Mouse (Mus musculus) megakaryocyte-erythroid progenitor cell, adult 5-6 weeks (primary cell): ENCODE results near the gene Stt3a. TPM values are rescaled to one million over a fixed set of nuclear protein-coding genes. Genes with fewer than 3 reads are reported as not detected.

ENCODE experiments used
- ATAC-seq: replicated peaks from 2 replicates; pipeline ENCODE4 v1.8.0; 2016; ENCODE audit warnings: mild to moderate bottlenecking, inconsistent platforms; ENCODE audit not compliant: severe bottlenecking, poor library complexity, low FRiP score, low TSS enrichment
- total RNA-seq, 2 experiments: library from RNA; stranded (forward) in 1 of 2; stranded (reverse) in 1 of 2; fragments of 200-1000, 215-1000 nt in 1 of 2; fragments of >200 nt in 1 of 2; fragmentation: Nextera tagmentation in 1 of 2; gene quantifications; 2 replicates each; pipeline ENCODE4 v1.2.3; 2014 to 2017

The Stt3a gene
- total RNA-seq, 2 experiments from 2014 or later, result 168 to 677 TPM

- peak; percentile 26; the same call in 1 of the 2 replicates for ATAC-seq
Measured at GRCm38 (mm10) chr9:36727034-36727755, 40.3 kb downstream of the Stt3a start, which contains the start of gene Chek1. Gene Chek1 (minus strand): TSS chr9:36727065.

GRCm38 (mm10) chr9:36726131-36727033, 41.1 kb downstream of the Stt3a start:
- peak; percentile 85 for ATAC-seq

- ATAC-seq, result no peak
Measured at GRCm38 (mm10) chr9:36716624-36717023, 50.9 kb downstream of the Stt3a start.

- ATAC-seq, result peak; percentile 66
Measured at GRCm38 (mm10) chr9:36707304-36707703, 60.2 kb downstream of the Stt3a start.

GRCm38 (mm10) chr9:36705923-36706322, 61.6 kb downstream of the Stt3a start:
- no peak for ATAC-seq

- no peak for ATAC-seq
Measured at GRCm38 (mm10) chr9:36694276-36694675, 73.2 kb downstream of the Stt3a start.

- no peak for ATAC-seq
Measured at GRCm38 (mm10) chr9:36692920-36693319, 74.6 kb downstream of the Stt3a start, which contains the start of gene Acrv1. Gene Acrv1 (plus strand): TSS chr9:36693220.

GRCm38 (mm10) chr9:36687329-36687728, 80.2 kb downstream of the Stt3a start:
- no peak for ATAC-seq

- no peak for ATAC-seq
Measured at GRCm38 (mm10) chr9:36681424-36681823, 86.1 kb downstream of the Stt3a start.

Other genes with a start within 250 kb of the Stt3a start
- gene Gm5615, start 225.7 kb downstream of the Stt3a start, total RNA-seq (2014; fragmentation: Nextera tagmentation), result not detected in 2 replicates
- gene Gm5615, start 225.7 kb downstream of the Stt3a start, total RNA-seq (2017), result not detected in 2 replicates
- not detected in 2 replicates for gene Gm17689, start 185.0 kb downstream of the Stt3a start, total RNA-seq (2014; fragmentation: Nextera tagmentation)
- not detected in 2 replicates for gene Gm17689, start 185.0 kb downstream of the Stt3a start, total RNA-seq (2017)
- not detected in 2 replicates for gene A630095E13Rik, start 124.3 kb downstream of the Stt3a start, total RNA-seq (2014; fragmentation: Nextera tagmentation)
- gene A630095E13Rik, start 124.3 kb downstream of the Stt3a start, total RNA-seq (2017), result not detected in 2 replicates
- not detected in 2 replicates for gene Acrv1, start 74.5 kb downstream of the Stt3a start, total RNA-seq (2014; fragmentation: Nextera tagmentation)
- not detected in 2 replicates for gene Acrv1, start 74.5 kb downstream of the Stt3a start, total RNA-seq (2017)
- 42.9 and 54.5 TPM in 2 replicates for gene Chek1, start 40.6 kb downstream of the Stt3a start, total RNA-seq (2014; fragmentation: Nextera tagmentation)
- 94.6 and 124 TPM in 2 replicates for gene Chek1, start 40.6 kb downstream of the Stt3a start, total RNA-seq (2017)
- gene Ei24, start 29.7 kb upstream of the Stt3a start, total RNA-seq (2014; fragmentation: Nextera tagmentation), result 34.9 and 60.8 TPM in 2 replicates
- 42.1 and 44.0 TPM in 2 replicates for gene Ei24, start 29.7 kb upstream of the Stt3a start, total RNA-seq (2017)
- gene Fez1, start 54.2 kb upstream of the Stt3a start, total RNA-seq (2014; fragmentation: Nextera tagmentation), result not detected in 2 replicates
- not detected in 2 replicates for gene Fez1, start 54.2 kb upstream of the Stt3a start, total RNA-seq (2017)